Mouse (Mus musculus) limb, embryonic 10.5 days (tissue): ENCODE results near the gene Gdf7. TPM values are rescaled to one million over a fixed set of nuclear protein-coding genes. Genes with fewer than 3 reads are reported as not detected.
A peak's percentile ranks its signal among the peaks of the same experiment; 100 is the strongest.

Source experiments
- DNase-seq: peaks from one replicate; pipeline ENCODE4 v3.0.0-alpha.2; 2017; ENCODE audit warnings: low spot score
- H3K27ac ChIP-seq: fragments of 300-500 bp; sonication (generic); 2 replicates; pipeline ENCODE4 v1.5.1; 2016; ENCODE audit warnings: mild to moderate bottlenecking
- H3K27me3 ChIP-seq: fragments of 300-500 bp; sonication (generic); 2 replicates; pipeline ENCODE4 v1.6.1; 2016; ENCODE audit warnings: low read depth, mild to moderate bottlenecking; ENCODE audit not compliant: poor library complexity, severe bottlenecking
- H3K36me3 ChIP-seq: fragments of 300-500 bp; sonication (generic); 2 replicates; pipeline ENCODE4 v1.6.1; 2016; ENCODE audit warnings: mild to moderate bottlenecking, moderate library complexity
- H3K4me1 ChIP-seq: fragments of 300-500 bp; sonication (generic); 2 replicates; pipeline ENCODE4 v1.6.1; 2016
- H3K4me3 ChIP-seq: fragments of 300-500 bp; sonication (generic); 2 replicates; pipeline ENCODE4 v1.5.1; 2016; ENCODE audit warnings: mild to moderate bottlenecking, moderate library complexity
- H3K9me3 ChIP-seq: fragments of 300-500 bp; sonication (generic); replicated peaks from 2 replicates; pipeline ENCODE4 v1.6.1; 2016; ENCODE audit warnings: mild to moderate bottlenecking
- WGBS: fragments of 180-500 bp; shearing (Covaris S2); methylation state at CpG from one replicate; pipeline ENCODE4 v1.1.7; 2016; 5-methylcytosine and 5-hydroxymethylcytosine counted together
- polyA plus RNA-seq: library from polyadenylated mRNA; unstranded; fragments of >200 nt; fragmentation: Nextera tagmentation; extraction: Ambion mirVana; gene quantifications from 2 replicates; pipeline ENCODE4 v1.2.1, GENCODE M21; 2016

Gene Gdf7
- polyA plus RNA-seq, 1 experiment from 2014 or later, result 0.13 TPM

- Histone ChIP-seq H3K36me3 (peaks cover 66% of the 10 kb centered on the region), H3K4me3 (no peak overlapping the region), H3K27me3 (no peaks in the 10 kb centered on the region), H3K9me3 (no peaks in the 10 kb centered on the region), H3K4me1 (peaks cover 7% of the 10 kb centered on the region; the same call in 1 of the 2 replicates), H3K27ac (no peak overlapping the region; the same call in 1 of the 2 replicates)
- DNase-seq, result no peak
- 95% methylated on average over 13 of the region's 13 CpGs for WGBS
These were observed 23.6 kb upstream of the Gdf7 start for GRCm38 (mm10) chr12:8325245-8325942.

GRCm38 (mm10) chr12:8324086-8324485, 22.3 kb upstream of the Gdf7 start:
- 91% methylated on average over 10 of the region's 10 CpGs for WGBS
- DNase-seq, result no peak
- H3K4me1 ChIP-seq, result peaks cover 12% of the 10 kb centered on the region
- H3K4me3 ChIP-seq, result no peak overlapping the region
- H3K27me3 ChIP-seq, result no peaks in the 10 kb centered on the region
- H3K36me3 ChIP-seq, result peaks cover 59% of the 10 kb centered on the region
- no peak overlapping the region for H3K27ac ChIP-seq
- no peaks in the 10 kb centered on the region for H3K9me3 ChIP-seq

DNA sequence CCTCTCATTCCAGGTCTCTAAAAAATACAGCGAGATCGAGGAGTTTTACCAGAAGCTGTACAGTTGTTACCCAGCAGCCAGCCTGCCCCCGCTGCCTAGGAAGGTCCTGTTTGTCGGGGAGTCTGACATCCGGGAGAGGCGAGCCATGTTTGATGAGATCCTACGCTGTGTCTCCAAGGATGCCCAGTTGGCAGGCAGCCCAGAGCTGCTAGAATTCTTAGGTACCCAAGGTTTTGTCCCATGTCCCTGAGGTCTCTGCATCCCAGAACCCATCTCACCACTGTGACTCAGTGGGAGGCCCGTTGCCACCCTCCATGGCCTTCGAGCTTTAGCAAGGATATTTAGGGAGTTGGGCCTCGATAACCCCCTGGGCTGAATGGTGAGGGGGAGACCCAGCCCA, 19.8 kb upstream of the Gdf7 start:
- no peak for DNase-seq
- Histone ChIP-seq H3K27ac (no peak overlapping the region), H3K4me3 (no peak overlapping the region), H3K27me3 (no peaks in the 10 kb centered on the region), H3K9me3 (no peaks in the 10 kb centered on the region), H3K36me3 (peaks cover 68% of the 10 kb centered on the region), H3K4me1 (peaks cover 12% of the 10 kb centered on the region)
- 92% methylated on average over 10 of the region's 10 CpGs for WGBS

DNA sequence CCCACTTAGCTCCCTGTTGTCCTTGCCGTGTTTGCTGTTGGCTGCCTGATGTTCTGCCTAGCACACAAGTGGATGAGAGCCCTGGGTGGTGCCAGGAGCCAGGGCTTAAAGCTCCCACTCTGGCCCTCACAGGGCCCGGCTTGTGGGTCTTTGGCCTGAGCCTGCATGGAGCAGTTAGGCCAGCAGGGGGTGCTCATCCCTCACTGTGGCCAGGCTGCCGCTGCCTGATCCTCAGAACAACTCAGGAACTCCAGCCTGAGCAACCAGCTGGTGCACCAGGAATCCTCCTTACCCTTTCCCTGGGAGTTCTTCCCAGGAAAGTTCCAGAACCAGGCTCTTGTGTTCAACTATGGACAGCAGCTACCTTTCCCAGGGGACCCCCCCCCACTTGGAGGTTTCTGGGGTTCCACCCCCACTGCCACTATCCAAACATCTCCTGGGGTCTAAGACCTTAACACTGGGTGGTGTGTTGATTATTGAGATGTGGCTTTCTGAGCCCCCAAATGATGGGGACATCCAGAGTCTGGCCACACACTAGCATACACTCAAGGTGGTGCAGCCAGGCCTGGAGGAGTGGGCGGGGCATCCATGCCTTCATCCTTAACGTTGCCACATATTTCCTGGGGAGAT, 18.4 kb upstream of the Gdf7 start:
- peak; percentile 86 for DNase-seq
- H3K4me1 ChIP-seq, result peaks cover 12% of the 10 kb centered on the region
- no peak overlapping the region for H3K27ac ChIP-seq
- WGBS, result 48% methylated on average over 5 of the region's 5 CpGs
- H3K9me3 ChIP-seq, result no peaks in the 10 kb centered on the region
- H3K4me3 ChIP-seq, result no peak overlapping the region
- H3K27me3 ChIP-seq, result no peaks in the 10 kb centered on the region
- H3K36me3 ChIP-seq, result peaks cover 66% of the 10 kb centered on the region

- WGBS, result 93% methylated on average over 5 of the region's 5 CpGs
- no peak for DNase-seq
- peaks cover 35% of the 10 kb centered on the region for H3K36me3 ChIP-seq
- no peak overlapping the region for H3K27ac ChIP-seq
- H3K4me3 ChIP-seq, result no peak overlapping the region
- H3K27me3 ChIP-seq, result peaks cover 14% of the 10 kb centered on the region
- H3K4me1 ChIP-seq, result peaks cover 27% of the 10 kb centered on the region
- no peaks in the 10 kb centered on the region for H3K9me3 ChIP-seq
These were observed 14.8 kb upstream of the Gdf7 start for GRCm38 (mm10) chr12:8316541-8316940.

DNA sequence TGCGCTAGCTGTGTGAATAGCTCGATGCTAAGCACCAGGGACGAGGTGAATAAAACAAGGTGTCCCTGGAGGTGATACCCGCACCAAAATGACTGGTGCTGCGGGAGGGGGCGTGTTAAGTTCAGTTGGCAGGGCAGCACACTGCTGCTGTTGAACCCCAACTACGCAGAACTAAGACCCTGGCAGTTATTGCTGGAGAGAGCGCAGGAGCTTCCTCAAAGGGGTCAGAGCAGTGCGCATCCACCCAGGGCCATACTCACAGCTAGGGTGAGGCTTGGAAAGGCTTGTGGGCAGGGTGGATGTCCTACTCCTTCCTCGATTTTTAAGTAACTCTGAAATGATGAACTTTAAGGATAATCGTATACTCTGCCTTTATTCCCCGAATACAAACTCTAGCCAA, 12.0 kb upstream of the Gdf7 start:
- Histone ChIP-seq H3K4me1 (peaks cover 29% of the 10 kb centered on the region), H3K27ac (peak overlapping the region; percentile 85), H3K36me3 (peaks cover 17% of the 10 kb centered on the region), H3K27me3 (peaks cover 38% of the 10 kb centered on the region), H3K9me3 (no peaks in the 10 kb centered on the region), H3K4me3 (peak overlapping the region; percentile 77)
- 22% methylated on average over 12 of the region's 12 CpGs for WGBS
- no peak for DNase-seq

GRCm38 (mm10) chr12:8313270-8313771, 11.6 kb upstream of the Gdf7 start, which contains the start of gene Hs1bp3:
TSS of gene Hs1bp3 (plus strand) at chr12:8313432.
- WGBS, result under 1% methylated on average over 38 of the region's 38 CpGs
- H3K9me3 ChIP-seq, result no peaks in the 10 kb centered on the region
- peak within 1 kb of the TSS; percentile 77 for H3K4me3 ChIP-seq
- H3K27ac ChIP-seq, result peak within 1 kb of the TSS; percentile 85
- peaks cover 25% of the 10 kb centered on the region for H3K4me1 ChIP-seq
- H3K36me3 ChIP-seq, result peaks cover 14% of the 10 kb centered on the region
- peak; percentile 96 for DNase-seq
- peaks cover 38% of the 10 kb centered on the region for H3K27me3 ChIP-seq

DNA sequence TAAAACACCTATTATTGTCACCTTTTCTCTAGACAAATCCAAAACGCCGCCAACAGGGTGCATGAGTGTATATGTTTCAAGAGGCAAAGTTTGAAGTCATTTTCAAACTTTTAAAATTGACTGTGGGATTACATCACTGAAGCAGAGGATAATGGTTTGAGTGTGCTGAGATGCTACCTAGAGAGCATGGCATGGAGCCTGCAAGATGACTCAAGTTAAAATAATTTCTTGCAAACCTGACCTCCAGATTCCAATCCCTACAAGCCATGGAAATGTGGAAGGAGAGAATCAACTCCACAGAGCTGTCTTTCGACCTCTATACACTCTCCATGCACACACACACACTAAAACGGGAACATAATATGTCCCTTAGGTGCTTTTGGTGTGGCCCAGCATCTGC, 10.5 kb upstream of the Gdf7 start:
- Histone ChIP-seq H3K9me3 (no peaks in the 10 kb centered on the region), H3K27ac (no peak overlapping the region), H3K4me3 (no peak overlapping the region), H3K27me3 (peaks cover 38% of the 10 kb centered on the region), H3K36me3 (peaks cover 4% of the 10 kb centered on the region; the same call in 1 of the 2 replicates), H3K4me1 (peaks cover 25% of the 10 kb centered on the region)
- no peak for DNase-seq
- WGBS, result 88% methylated on average over 4 of the region's 4 CpGs

GRCm38 (mm10) chr12:8310992-8311391, 9.2 kb upstream of the Gdf7 start:
- Histone ChIP-seq H3K4me1 (peaks cover 28% of the 10 kb centered on the region), H3K4me3 (no peak overlapping the region), H3K36me3 (no peaks in the 10 kb centered on the region), H3K9me3 (no peaks in the 10 kb centered on the region), H3K27me3 (peaks cover 43% of the 10 kb centered on the region), H3K27ac (no peak overlapping the region)
- no peak for DNase-seq
- 56% methylated on average over 17 of the region's 17 CpGs for WGBS

GRCm38 (mm10) chr12:8306910-8307309, 5.2 kb upstream of the Gdf7 start:
- Histone ChIP-seq H3K27me3 (peaks cover 74% of the 10 kb centered on the region), H3K4me1 (peaks cover 18% of the 10 kb centered on the region), H3K36me3 (no peaks in the 10 kb centered on the region), H3K9me3 (no peaks in the 10 kb centered on the region), H3K4me3 (no peak overlapping the region), H3K27ac (no peak overlapping the region)
- WGBS, result 59% methylated on average over 1 of the region's 1 CpGs
- DNase-seq, result no peak

DNA sequence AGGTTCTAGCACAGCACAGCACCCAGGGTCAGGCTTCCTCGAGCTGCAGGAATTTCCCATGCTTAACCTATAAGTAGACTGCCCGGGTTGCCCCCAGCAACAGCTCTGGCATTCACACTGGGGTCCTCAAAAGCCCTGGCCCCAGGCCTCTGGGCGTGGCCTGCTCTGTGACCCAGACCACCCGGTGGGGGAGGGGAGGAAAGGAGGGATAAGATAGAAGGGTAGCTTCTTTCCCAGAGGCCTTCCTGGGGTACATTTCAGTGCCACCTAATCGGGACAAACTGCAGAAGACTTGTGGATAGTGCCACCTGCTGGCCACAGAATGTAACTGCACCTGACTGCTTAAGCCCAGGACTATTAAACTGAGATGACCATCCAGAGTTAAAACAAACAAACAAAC, 4.7 kb upstream of the Gdf7 start:
- Histone ChIP-seq H3K4me3 (no peak overlapping the region), H3K4me1 (peaks cover 23% of the 10 kb centered on the region), H3K9me3 (no peaks in the 10 kb centered on the region), H3K27me3 (peaks cover 74% of the 10 kb centered on the region), H3K36me3 (no peaks in the 10 kb centered on the region), H3K27ac (no peak overlapping the region)
- peak; percentile 83 for DNase-seq
- WGBS, result 11% methylated on average over 5 of the region's 5 CpGs

DNA sequence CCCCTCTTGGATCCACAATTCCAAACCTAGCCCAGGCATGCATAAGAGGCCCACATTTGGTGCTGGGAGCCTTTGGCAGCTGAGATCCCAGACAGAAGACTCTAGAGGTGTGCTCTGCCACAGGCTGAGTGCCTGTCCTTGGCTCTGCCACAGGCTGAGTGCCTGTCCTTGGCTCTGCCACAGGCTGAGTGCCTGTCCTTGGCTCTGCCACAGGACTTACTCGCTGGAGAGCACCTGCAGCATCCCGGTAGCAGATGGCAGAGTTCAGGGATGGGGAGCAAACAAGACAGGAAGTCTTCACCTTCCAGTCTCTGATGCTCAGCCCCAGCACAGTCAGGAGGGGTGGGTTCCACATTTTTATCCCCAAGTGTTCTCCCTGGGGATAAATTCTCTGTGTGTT, 3.5 kb upstream of the Gdf7 start:
- H3K4me1 ChIP-seq, result peaks cover 28% of the 10 kb centered on the region
- WGBS, result 52% methylated on average over 2 of the region's 2 CpGs

More for the DNA sequence above, 3.5 kb upstream of the Gdf7 start:
- Histone ChIP-seq H3K4me3 (no peak overlapping the region), H3K36me3 (no peaks in the 10 kb centered on the region), H3K9me3 (no peaks in the 10 kb centered on the region), H3K27ac (no peak overlapping the region), H3K27me3 (peaks cover 74% of the 10 kb centered on the region)
- DNase-seq, result no peak
